Mouse (Mus musculus): ENCODE measurements around the gene Pcgf2. TPM values are rescaled to one million over a fixed set of nuclear protein-coding genes. Genes with fewer than 3 reads are reported as not detected.
A peak's percentile ranks its signal among the peaks of the same experiment; 100 is the strongest.

Pcgf2 gene
- total and polyA plus RNA-seq, 3 experiments, result 0.99 to 19.5 (median 5.6) TPM

- in situ Hi-C loops (cut with MboI; ENCODE audit: low pct_ligation_motif_present, low pct_unique_long_range_greater_than_20kb, low sequenced_read_pairs), result no loop called here
- no peaks in the 10 kb centered on the region for H3K27me3 ChIP-seq (replicated peaks)
Observed at GRCm38 (mm10) chr11:97684063-97684680, 16.1 kb downstream of the Pcgf2 start.

GRCm38 (mm10) chr11:97682504-97683055 is 17.7 kb downstream of the Pcgf2 start:
- H3K4me3 ChIP-seq (replicated peaks in 1 of 3; ENCODE audit: low read depth in 2 of 3, low read length in 2 of 3, poor library complexity in 1 of 3), result no peak overlapping the region
- no peak overlapping the region for H3K9ac ChIP-seq (ENCODE audit: insufficient read depth, low read depth)
- dilution Hi-C loops (cut with MboI; ENCODE audit: extremely low pct_ligation_motif_present, extremely low pct_unique_long_range_greater_than_20kb, low sequenced_read_pairs) (no loop called here), in situ Hi-C loops (cut with MboI; ENCODE audit: low pct_ligation_motif_present, low pct_unique_long_range_greater_than_20kb, low sequenced_read_pairs) (no loop called here)
- no peak for DNase-seq (ENCODE audit: extremely low read depth)
- H3K36me3 ChIP-seq (replicated peaks in 1 of 2; ENCODE audit: control insufficient read depth in 1 of 2, insufficient read depth in 1 of 2, low read length in 1 of 2), result peaks cover 45 to 64% of the 10 kb centered on the region in 2 experiments
- peaks cover 25 to 38% of the 10 kb centered on the region in 2 experiments for H3K4me1 ChIP-seq (ENCODE audit: control insufficient read depth in 1 of 2, insufficient read depth in 2 of 2)
- H3K27me3 ChIP-seq (replicated peaks), result no peaks in the 10 kb centered on the region
- no peaks in the 10 kb centered on the region for H3K9me3 ChIP-seq (replicated peaks; ENCODE audit: low read length)
- TF ChIP-seq ZKSCAN1 (IDR thresholded peaks at IDR 0.05; ENCODE audit: borderline replicate concordance, low read depth, low read length) (no peak), HCFC1 (IDR thresholded peaks at IDR 0.05; ENCODE audit: low read depth, low read length) (no peak), ZC3H11A (IDR thresholded peaks at IDR 0.05; ENCODE audit: low read depth, low read length) (no peak), ETS1 (conservative IDR thresholded peaks at IDR 0.05; ENCODE audit: low read depth, low read length) (no peak), USF1 (IDR thresholded peaks at IDR 0.05; ENCODE audit: low read depth, low read length) (no peak), KAT2A (IDR thresholded peaks at IDR 0.05; ENCODE audit: insufficient replicate concordance, low read length) (no peak), JUND (conservative IDR thresholded peaks at IDR 0.05; ENCODE audit: low read depth, low read length) (no peak), ZMIZ1 (IDR thresholded peaks at IDR 0.05; ENCODE audit: low read depth, low read length) (no peak), RCOR1 (conservative IDR thresholded peaks at IDR 0.05; ENCODE audit: low read depth, low read length) (no peak), ZNF384 (IDR thresholded peaks at IDR 0.05; ENCODE audit: low read depth, low read length) (no peak), RAD21 (IDR thresholded peaks at IDR 0.05; ENCODE audit: low read depth, low read length) (no peak), UBTF (IDR thresholded peaks at IDR 0.05; ENCODE audit: low read depth, low read length) (no peak), GABPA (IDR thresholded peaks at IDR 0.05; ENCODE audit: insufficient replicate concordance, low read depth, low read length) (no peak), ELF1 (IDR thresholded peaks at IDR 0.05; ENCODE audit: low read depth, low read length) (no peak), IRF4 (IDR thresholded peaks at IDR 0.05; ENCODE audit: low read depth, low read length) (no peak), MAZ (IDR thresholded peaks at IDR 0.05; ENCODE audit: low read depth, low read length) (no peak), MEF2A (IDR thresholded peaks at IDR 0.05; ENCODE audit: borderline replicate concordance, low read depth, low read length) (no peak), E2F4 (IDR thresholded peaks at IDR 0.05; ENCODE audit: insufficient replicate concordance, low read depth, low read length) (no peak), POLR2A (IDR thresholded peaks at IDR 0.05; ENCODE audit: low read depth, low read length) (no peak)
- no peak overlapping the region for H3K27ac ChIP-seq (ENCODE audit: insufficient read depth, low read depth)
- H3K4me2 ChIP-seq (ENCODE audit: insufficient read depth, low read depth, poor library complexity, severe bottlenecking), result no peak overlapping the region
- H3K79me2 ChIP-seq (replicated peaks; ENCODE audit: control insufficient read depth, extremely low read depth, insufficient read depth, poor library complexity, severe bottlenecking), result peaks cover 6% of the 10 kb centered on the region; the same call in 1 of the 2 replicates

More at GRCm38 (mm10) chr11:97684063-97684680, 16.1 kb downstream of the Pcgf2 start:
- peak overlapping the region; percentile 79 for H3K27ac ChIP-seq (ENCODE audit: insufficient read depth, low read depth)
- peaks cover 38 to 62% of the 10 kb centered on the region in 2 experiments for H3K36me3 ChIP-seq (replicated peaks in 1 of 2; ENCODE audit: control insufficient read depth in 1 of 2, insufficient read depth in 1 of 2, low read length in 1 of 2)
- H3K4me2 ChIP-seq (ENCODE audit: insufficient read depth, low read depth, poor library complexity, severe bottlenecking), result peak overlapping the region; percentile 5; the same call in 1 of the 2 replicates
- peak overlapping the region in 1 of 3 experiments; percentile 12 for H3K4me3 ChIP-seq (replicated peaks in 1 of 3; ENCODE audit: low read depth in 2 of 3, low read length in 2 of 3, poor library complexity in 1 of 3)
- no peaks in the 10 kb centered on the region for H3K9me3 ChIP-seq (replicated peaks; ENCODE audit: low read length)
- no peak for TF ChIP-seq MAX (IDR thresholded peaks at IDR 0.05; ENCODE audit: low read length)
- TF ChIP-seq IRF4 (IDR thresholded peaks at IDR 0.05; ENCODE audit: low read depth, low read length), result 0 out of 2 replicates have a peak, but pooled peaks have one; percentile 28
- peak; percentile 27 for TF ChIP-seq POLR2A (IDR thresholded peaks at IDR 0.05; ENCODE audit: low read depth, low read length)
- 0 out of 2 replicates have a peak, but pooled peaks have one; percentile 15 for TF ChIP-seq ELF1 (IDR thresholded peaks at IDR 0.05; ENCODE audit: low read depth, low read length)
- TF ChIP-seq RCOR1 (conservative IDR thresholded peaks at IDR 0.05; ENCODE audit: low read depth, low read length), result no peak
- TF ChIP-seq ETS1 (conservative IDR thresholded peaks at IDR 0.05; ENCODE audit: low read depth, low read length), result 0 out of 2 replicates have a peak, but pooled peaks have one; percentile 6
- TF ChIP-seq UBTF (IDR thresholded peaks at IDR 0.05; ENCODE audit: low read depth, low read length), result no peak
- 0 out of 2 replicates have a peak, but pooled peaks have one; percentile 20 for TF ChIP-seq CHD1 (IDR thresholded peaks at IDR 0.05; ENCODE audit: low read depth, low read length)
- TF ChIP-seq ZNF384 (IDR thresholded peaks at IDR 0.05; ENCODE audit: low read depth, low read length), result peak; percentile 55; the same call in 1 of the 2 replicates
- TF ChIP-seq JUND (conservative IDR thresholded peaks at IDR 0.05; ENCODE audit: low read depth, low read length), result no peak
- TF ChIP-seq PAX5 (IDR thresholded peaks at IDR 0.05; ENCODE audit: low read length), result no peak
- no peak for TF ChIP-seq USF2 (conservative IDR thresholded peaks at IDR 0.05; ENCODE audit: low read depth, low read length)
- TF ChIP-seq JUN (IDR thresholded peaks at IDR 0.05; ENCODE audit: insufficient read depth, low read depth, low read length), result no peak
- H3K4me1 ChIP-seq (ENCODE audit: control insufficient read depth in 1 of 2, insufficient read depth in 2 of 2), result peaks cover 28 to 53% of the 10 kb centered on the region in 2 experiments
- no peak overlapping the region for H3K9ac ChIP-seq (ENCODE audit: insufficient read depth, low read depth)
- peak; percentile 84 for DNase-seq (ENCODE audit: extremely low read depth)
- H3K79me2 ChIP-seq (replicated peaks; ENCODE audit: control insufficient read depth, extremely low read depth, insufficient read depth, poor library complexity, severe bottlenecking), result peaks cover 6% of the 10 kb centered on the region; the same call in 1 of the 2 replicates
- dilution Hi-C loops (cut with MboI; ENCODE audit: extremely low pct_ligation_motif_present, extremely low pct_unique_long_range_greater_than_20kb, low sequenced_read_pairs), result no loop called here

Measured in CH12.LX (cell line).